Mouse (Mus musculus): ENCODE data around the gene Fastkd5. TPM values are rescaled to one million over a fixed set of nuclear protein-coding genes. Genes with fewer than 3 reads are reported as not detected.
"Not testable (repeated sequence)": the region's sequence is repeated elsewhere in the genome, so short reads cannot be mapped to it uniquely, and the experiment has no call there.

Gene Fastkd5
- 10 to 100 TPM; 12.0 to 12.6 TPM for total RNA-seq (2021)
- long read RNA-seq, experiment 1, transcript Fastkd5-201 (2 exons, 3,015 nt), result major isoform, 6 of 8 reads
- long read RNA-seq, experiment 1, partial matches to known transcripts, result 0 of 8 reads
- long read RNA-seq, experiment 1, other reads (novel, unspliced or antisense), result 2 of 8 reads
- long read RNA-seq, experiment 2, partial matches to known transcripts, result 0 of 3 reads
- long read RNA-seq, experiment 2, other reads (novel, unspliced or antisense), result 0 of 3 reads

DNA sequence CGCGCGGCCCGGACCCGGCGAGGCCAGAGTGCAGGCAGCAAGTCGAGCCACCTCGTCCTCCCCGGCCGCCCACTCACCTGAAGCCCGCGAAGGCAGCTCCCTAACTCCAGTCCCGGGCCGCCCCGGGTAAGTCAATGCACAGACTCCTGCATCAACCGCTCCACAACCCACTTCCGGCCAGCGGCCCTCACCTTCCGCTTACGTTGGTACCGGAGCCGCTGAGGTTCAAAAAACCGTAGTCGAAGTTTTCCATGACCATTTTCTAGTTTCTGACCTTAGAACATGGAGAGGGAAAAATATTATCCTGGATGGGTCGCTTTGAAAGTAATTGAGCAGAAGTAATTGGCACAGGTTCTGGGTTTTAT lies at the start of gene Fastkd5, which contains the start of gene Ubox5:
Gene Fastkd5, minus strand, starts transcription at position 189 of the 365 bp plus-strand sequence.
Gene Ubox5, minus strand, starts transcription at position 200 of the 365 bp plus-strand sequence.
- peak; percentile 95 for DNase-seq

DNA sequence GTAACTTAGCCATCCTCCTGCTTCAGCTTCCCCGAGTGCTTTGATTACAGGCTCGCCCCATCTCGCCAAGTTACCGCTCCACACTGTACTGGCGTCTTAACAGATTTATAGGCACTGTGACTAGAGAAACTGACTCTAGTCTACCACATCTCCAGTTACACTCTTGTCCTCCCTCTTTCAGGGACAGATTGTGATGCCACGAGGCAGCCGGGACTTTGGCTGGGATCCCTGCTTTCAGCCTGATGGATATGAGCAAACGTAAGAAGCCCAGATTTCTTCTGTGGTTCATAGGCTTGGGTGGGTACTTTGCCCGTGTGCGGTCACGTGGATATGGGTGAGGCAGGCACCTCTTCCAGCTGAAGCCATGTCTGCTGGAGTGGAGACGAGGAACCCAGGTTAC lies 49.3 kb upstream of the Fastkd5 start:
- DNase-seq, result no peak

- peak; percentile 47 for DNase-seq
Observed at GRCm38 (mm10) chr2:130677211-130677610, 47.4 kb upstream of the Fastkd5 start.

DNA sequence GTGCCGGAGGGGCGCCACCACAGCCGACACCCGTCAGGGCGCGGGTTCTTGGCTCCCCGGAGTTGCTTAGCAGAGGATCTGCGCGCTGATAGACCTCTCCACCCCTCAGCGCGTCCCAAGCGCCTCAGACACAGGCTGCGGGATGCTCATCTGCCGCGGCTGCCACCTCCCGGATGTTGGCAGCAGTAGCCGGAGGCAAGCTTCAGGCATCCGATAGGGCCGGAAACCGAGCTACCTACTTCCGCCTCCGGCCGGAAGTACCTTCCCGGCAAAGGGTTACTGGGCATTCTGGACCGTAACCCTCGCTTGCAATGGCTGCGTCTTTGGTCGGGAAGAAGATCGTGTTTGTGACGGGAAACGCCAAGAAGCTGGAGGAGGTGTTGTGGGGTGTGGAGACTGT lies 37.7 kb upstream of the Fastkd5 start, which contains the start of gene Itpa:
Gene Itpa, plus strand, starts transcription at position 52 of the 400 bp plus-strand sequence.
- peak; percentile 90 for DNase-seq

GRCm38 (mm10) chr2:130664102-130664701 lies 34.4 kb upstream of the Fastkd5 start, which contains the start of gene Ddrgk1:
TSS of gene Ddrgk1 (minus strand) at chr2:130664659.
- DNase-seq, result peak; percentile 94

- no peak for DNase-seq
Observed at GRCm38 (mm10) chr2:130663342-130663741, 33.5 kb upstream of the Fastkd5 start.

- no peak for DNase-seq
Observed at GRCm38 (mm10) chr2:130658530-130658929, 28.7 kb upstream of the Fastkd5 start.

DNA sequence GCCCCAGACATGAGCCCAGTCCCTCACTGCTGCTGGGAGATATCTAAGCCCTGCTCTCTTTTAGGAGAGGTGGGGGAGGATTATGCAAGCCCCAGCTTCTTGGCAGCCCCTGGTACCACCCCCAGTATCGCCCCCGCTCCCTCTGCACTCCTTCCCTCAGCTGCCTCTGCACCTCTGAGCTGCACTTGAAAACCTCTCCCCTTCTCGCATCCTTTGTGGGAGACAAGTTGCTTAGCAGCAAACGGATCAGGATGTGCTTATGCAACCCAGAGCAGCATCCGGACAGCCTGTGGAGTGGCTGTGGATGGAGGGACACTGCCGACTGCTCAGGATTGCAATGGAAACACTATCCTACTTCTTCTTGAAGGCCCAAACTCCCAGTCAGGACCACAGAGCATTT lies 27.7 kb upstream of the Fastkd5 start:
- no peak for DNase-seq

DNA sequence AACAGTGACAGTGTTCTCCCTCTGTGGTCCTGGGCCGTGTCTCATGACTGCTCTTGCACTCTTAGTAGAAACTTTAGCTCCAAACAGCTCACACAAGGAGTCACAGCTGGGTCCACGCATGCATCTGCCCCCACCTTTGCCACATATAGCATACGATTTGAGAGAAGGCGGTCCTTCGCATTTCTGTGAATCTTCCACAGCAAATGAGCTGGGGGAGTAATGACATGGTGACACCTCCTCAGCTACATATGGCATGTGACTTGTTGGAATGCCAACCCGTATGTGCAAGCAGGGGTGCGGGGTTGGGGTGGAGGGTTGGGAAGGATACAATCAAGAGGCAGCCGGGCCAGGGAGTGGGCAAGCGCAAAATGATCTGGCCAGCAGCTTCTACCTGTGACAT lies 26.7 kb upstream of the Fastkd5 start:
- DNase-seq, result no peak

GRCm38 (mm10) chr2:130655660-130656339 lies 26.0 kb upstream of the Fastkd5 start:
- no peak for DNase-seq

GRCm38 (mm10) chr2:130653760-130654159 lies 23.9 kb upstream of the Fastkd5 start:
- DNase-seq, result no peak

- DNase-seq, result no peak
Observed at GRCm38 (mm10) chr2:130653303-130653702, 23.5 kb upstream of the Fastkd5 start.

DNA sequence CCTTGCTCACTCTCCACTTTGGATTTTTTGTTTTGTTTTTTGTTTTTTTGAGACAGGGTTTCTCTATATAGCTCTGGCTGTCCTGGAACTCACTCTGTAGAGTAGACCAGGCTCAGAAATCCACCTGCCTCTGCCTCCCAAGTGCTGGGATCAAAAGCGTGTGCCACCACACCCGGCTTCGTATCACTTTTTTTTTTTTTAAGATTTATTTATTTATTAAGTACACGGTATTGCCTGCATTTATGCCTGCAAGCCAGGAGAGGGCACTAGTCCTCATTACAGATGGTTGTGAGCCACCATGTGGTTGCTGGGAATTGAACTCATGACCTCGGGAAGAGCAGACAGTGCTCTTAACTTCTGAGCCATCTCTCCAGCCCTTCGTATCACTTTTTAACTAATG lies 19.2 kb upstream of the Fastkd5 start:
- DNase-seq, result not testable (repeated sequence)

GRCm38 (mm10) chr2:130645198-130645597 lies 15.4 kb upstream of the Fastkd5 start:
- DNase-seq, result no peak

DNA sequence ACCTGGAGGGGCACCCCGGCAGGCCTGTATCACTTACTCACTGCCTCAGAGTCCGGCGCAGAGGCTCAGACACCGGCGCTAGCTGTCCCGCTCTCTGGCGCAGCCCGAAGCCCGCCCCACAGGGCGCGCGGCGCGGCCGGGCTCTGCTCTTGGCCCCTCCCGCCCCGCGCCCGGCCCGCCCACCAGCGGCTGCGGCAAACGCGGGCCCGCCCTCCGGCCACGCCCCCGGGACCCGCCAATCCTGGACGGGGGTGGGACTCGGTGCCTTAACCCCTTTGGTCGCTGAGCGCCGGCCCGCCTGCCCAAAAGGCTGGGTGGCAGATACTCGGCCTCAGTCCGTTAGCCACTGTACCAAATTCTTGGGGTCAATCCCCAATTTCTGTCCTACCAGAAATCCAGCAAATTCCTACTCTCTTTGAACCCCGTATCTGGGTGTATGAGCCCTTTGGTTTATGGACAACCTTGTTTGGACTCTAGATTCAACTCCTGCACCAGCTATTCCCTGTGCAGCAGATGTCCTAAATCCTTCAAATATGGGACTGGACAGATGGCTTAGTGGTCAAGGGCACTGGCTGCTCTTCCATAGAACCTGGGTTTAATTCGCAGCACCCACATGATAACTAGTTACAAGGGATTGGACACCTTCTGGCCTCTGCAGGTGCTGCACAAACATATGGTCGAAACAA lies 13.0 kb upstream of the Fastkd5 start, which contains the start of gene Lzts3:
Gene Lzts3, minus strand, starts transcription at position 120 of the 686 bp plus-strand sequence.
- DNase-seq, result peak; percentile 99

DNA sequence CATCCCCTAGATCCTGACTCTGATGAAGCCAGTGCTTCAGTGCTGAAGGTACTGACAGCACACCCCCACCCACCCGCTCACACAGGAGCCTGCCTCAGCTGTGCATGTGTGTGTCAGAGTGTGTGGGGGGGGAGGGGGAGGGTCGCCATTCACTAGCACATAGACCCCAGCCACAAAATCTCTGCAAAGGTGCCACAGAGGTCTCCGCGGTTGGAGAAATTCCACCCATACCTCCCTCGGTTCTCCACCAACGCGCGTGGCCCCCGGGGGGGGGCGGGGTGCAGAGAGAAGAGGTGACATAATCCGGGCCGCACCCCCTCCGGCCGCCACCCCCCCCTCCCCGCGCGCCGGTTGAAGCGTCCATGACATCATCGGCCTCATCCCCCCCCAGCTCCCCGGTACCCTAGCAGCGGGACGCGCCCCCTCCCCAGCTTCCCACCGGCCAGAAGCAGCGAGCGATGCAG lies 12.4 kb upstream of the Fastkd5 start:
- no peak for DNase-seq

GRCm38 (mm10) chr2:130641351-130642025 lies 11.7 kb upstream of the Fastkd5 start:
- DNase-seq, result no peak

- DNase-seq, result no peak
Observed at GRCm38 (mm10) chr2:130639276-130639675, 9.4 kb upstream of the Fastkd5 start.

DNA sequence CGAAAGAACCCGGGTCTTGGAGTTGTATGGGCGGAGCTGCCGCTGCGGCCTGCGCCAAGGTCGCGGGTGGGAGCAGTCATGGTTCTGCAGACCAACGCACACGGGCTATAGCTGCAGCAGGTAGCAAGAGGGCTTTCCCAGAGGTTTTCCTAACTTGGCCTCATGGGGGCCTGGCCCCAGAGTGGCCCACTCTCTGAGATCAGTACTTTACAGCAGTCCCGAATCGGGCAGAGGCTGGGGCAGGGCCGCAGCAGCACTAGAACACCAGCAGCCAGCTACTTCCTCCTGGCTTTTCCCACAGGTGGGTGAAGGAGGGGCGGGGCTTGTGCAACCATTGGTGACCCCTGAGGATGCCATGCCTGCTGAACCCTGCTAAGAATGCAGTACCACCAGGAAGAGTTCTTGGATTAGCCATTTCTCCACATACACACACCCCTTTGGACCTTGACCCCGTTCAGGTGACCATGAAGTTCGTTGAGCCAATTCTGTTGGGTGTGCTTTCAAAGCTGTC lies 8.3 kb upstream of the Fastkd5 start:
- peak; percentile 39 for DNase-seq

GRCm38 (mm10) chr2:130635847-130636246 lies 6.0 kb upstream of the Fastkd5 start:
- no peak for DNase-seq

DNA sequence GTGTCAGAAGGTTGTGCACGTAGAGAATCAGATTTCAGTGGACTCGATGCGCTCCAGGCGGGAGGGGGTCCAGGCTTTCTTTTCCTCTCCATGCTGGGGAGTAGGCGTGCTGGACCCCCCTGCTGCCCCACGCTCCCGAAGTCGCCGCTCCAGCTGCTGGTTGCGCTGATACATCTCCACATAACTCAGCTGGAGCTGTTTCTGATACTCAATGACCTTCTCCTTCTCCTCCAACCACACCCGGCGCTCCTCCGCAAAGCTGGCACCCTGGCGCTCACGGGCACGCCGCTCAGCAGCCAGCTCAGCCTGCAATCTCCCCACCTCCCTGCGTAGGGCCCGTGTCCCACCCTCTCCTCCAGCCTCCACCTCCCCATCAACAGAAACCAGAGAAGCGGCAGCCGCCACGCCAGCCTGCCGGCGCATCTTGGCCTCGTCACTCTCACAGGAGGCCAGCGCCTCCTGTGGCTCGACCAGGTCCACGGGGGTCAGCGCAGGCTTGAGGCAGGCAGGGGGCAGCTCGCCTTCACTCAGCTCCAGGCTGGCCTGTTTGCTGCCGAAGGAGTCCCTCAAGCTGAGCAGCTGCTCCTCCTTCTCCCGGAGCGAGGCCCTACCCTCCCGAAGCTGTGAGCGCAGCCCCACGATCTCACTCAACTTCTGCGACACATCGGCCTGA lies 5.0 kb upstream of the Fastkd5 start:
- peak; percentile 40 for DNase-seq
